Mouse (Mus musculus) G1E (cell line): ENCODE results near the gene Mapt. TPM values are rescaled to one million over a fixed set of nuclear protein-coding genes. Genes with fewer than 3 reads are reported as not detected.
A peak's percentile ranks its signal among the peaks of the same experiment; 100 is the strongest.

Experiments used
- ATAC-seq: 2 replicates; pipeline ENCODE4 v1.8.0; 2016; ENCODE audit warnings: mild to moderate bottlenecking; ENCODE audit not compliant: insufficient number of reproducible peaks, poor library complexity, low FRiP score, severe bottlenecking; ENCODE audit errors: extremely low read depth
- DNase-seq: peaks from one replicate; pipeline ENCODE4 v3.0.0; 2012; ENCODE audit warnings: low spot score
- H3K27me3 ChIP-seq: 2 replicates; pipeline ENCODE4 v1.6.1; 2012; ENCODE audit warnings: mild to moderate bottlenecking, low read length, inconsistent platforms; ENCODE audit not compliant: insufficient read depth
- H3K36me3 ChIP-seq: replicated peaks from 2 replicates; pipeline ENCODE3; 2012; ENCODE audit warnings: mild to moderate bottlenecking, inconsistent platforms
- H3K4me1 ChIP-seq: 2 replicates; pipeline ENCODE4 v1.6.1; 2012; ENCODE audit warnings: low read depth, low read length, inconsistent platforms, mixed read lengths; ENCODE audit not compliant: insufficient read depth
- H3K4me3 ChIP-seq: 2 replicates; pipeline ENCODE4 v1.5.1; 2012; ENCODE audit warnings: low read depth, mild to moderate bottlenecking, inconsistent platforms, low read length, moderate library complexity, mixed read lengths
- H3K9me3 ChIP-seq: replicated peaks from 2 replicates; pipeline ENCODE4 v1.6.1; 2012; ENCODE audit warnings: inconsistent platforms
- CTCF ChIP-seq: IDR thresholded peaks from 2 replicates; pipeline ENCODE4 v1.5.1; 2012; ENCODE audit warnings: low read depth, low read length, inconsistent platforms, mixed read lengths
- GATA1 ChIP-seq: IDR thresholded peaks from 2 replicates; pipeline ENCODE4 v1.6.1; 2012; ENCODE audit warnings: borderline replicate concordance, low read length, inconsistent platforms, mixed read lengths
- GATA2 ChIP-seq: IDR thresholded peaks from 2 replicates; pipeline ENCODE4 v1.6.1; 2012; ENCODE audit warnings: low read depth, low read length, inconsistent platforms, borderline replicate concordance
- POLR2AphosphoS5 ChIP-seq: IDR thresholded peaks from 2 replicates; pipeline ENCODE4 v1.6.1; 2012; ENCODE audit warnings: low read depth, low read length, inconsistent platforms; ENCODE audit not compliant: insufficient replicate concordance
- TAL1 ChIP-seq: conservative IDR thresholded peaks from 2 replicates; pipeline ENCODE4 v1.6.1; 2012; ENCODE audit warnings: low read depth, low read length, inconsistent platforms, mixed read lengths
- polyA plus RNA-seq: library from polyadenylated mRNA; stranded (reverse); fragments of >175 nt; gene quantifications from 2 replicates; pipeline ENCODE4 v1.2.3, GENCODE M21; 2012
- total RNA-seq, 2 experiments: library from RNA; stranded (forward) in 1 of 2; stranded (reverse) in 1 of 2; fragments of 200-1000 nt in 1 of 2; fragments of >200 nt in 1 of 2; fragmentation: Nextera tagmentation in 1 of 2; gene quantifications; 2 replicates each; pipeline ENCODE4 v1.2.3; 2014 to 2017

Mapt gene
- total and polyA plus RNA-seq, 3 experiments = 1.2 to 7.6 (median 5.0) TPM

DNA sequence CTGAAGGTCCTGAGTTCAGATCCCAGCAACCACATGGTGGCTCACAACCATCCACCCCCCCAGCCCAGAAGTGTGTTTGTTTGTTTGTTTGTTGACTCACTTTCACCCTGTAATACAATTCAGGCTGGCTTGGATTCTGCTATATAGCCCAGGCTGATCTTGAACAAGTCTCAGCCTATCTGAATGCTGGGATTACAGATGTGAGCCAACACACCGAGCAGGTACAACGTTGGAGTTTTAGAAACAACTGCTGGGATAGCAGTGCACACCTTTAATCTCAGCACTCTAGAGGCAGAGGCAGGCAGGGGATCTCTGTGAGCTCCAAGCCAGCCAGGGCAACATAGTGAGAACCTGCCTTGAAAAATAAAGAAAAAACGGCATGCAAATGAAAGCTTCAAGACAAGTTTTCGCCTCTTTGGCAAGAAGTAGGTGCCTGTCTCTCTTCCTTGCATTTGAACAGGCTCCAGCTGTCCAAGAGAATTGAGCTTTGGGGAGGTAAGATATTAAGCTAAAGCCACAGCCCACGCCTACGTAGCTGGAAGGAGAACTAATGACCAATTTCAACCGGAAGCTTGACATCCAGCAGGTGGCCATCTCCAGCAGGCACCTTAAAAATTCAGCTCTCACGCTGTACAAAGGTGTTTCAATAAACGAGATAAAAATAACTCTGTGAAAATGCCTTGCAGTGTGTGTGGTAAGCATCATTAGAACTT, 968 bp upstream of the Mapt start:
- DNase-seq = no peak
- H3K36me3 ChIP-seq = no peaks in the 10 kb centered on the region
- H3K9me3 ChIP-seq = peaks cover 10% of the 10 kb centered on the region
- peaks cover 13% of the 10 kb centered on the region for H3K4me1 ChIP-seq
- TF ChIP-seq CTCF = no peak
- TF ChIP-seq TAL1 = no peak
- no peak for TF ChIP-seq GATA2
- no peak for TF ChIP-seq POLR2AphosphoS5
- no peak for TF ChIP-seq GATA1
- H3K27me3 ChIP-seq = peaks cover 43% of the 10 kb centered on the region
- ATAC-seq = no peak
- no peak overlapping the region for H3K4me3 ChIP-seq

DNA sequence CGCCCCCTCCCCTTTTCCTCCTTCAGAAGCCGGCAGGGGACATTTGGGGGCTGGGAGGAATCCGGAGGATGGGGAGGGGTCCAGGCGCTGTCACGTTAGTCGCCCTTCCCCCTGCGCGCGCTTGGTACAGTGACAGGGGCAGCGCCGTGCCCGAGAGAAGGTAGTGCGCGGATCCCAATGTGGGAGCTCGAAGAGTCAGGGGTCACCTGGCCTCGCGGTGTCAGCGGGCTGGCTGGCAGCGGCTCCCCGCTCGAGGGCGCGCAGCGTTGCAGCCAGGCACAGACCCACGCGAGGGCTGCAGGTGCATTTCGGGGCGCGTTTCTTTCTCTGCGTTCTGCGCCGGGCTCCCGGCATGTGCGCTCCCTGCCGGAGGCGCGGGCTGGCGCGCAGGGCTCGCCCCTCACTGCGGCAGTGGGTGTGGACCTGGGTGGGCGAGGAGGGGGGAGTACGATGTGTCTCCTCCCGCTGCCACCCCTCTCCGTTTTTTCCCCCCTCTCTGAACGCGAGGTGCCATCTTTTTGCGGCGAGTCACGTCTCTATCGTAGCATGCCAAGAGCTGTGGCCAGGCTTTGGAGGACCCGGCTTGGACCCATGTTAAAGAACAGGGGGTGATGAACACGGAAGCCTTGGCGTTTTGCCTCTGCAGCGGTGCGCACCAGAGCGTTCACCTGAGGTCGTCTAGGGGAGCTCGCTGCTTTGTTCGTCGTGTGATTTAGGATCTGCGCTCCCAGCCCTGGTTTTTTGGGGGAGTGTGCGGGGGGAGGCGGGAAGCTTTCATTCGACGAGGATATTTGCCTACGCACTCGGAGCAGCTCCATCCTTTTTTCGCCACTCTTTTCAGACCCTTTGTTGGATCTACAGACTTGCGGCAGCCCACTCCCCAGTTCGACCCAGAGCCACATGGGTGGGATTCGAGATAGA, 1.2 kb downstream of the Mapt start:
- Histone ChIP-seq H3K4me3 (peak overlapping the region; percentile 20; the same call in 1 of the 2 replicates), H3K9me3 (peaks cover 10% of the 10 kb centered on the region), H3K36me3 (no peaks in the 10 kb centered on the region), H3K4me1 (peaks cover 13% of the 10 kb centered on the region), H3K27me3 (peaks cover 52% of the 10 kb centered on the region)
- no peak for ATAC-seq
- no peak for DNase-seq
- no peak for TF ChIP-seq GATA1
- TF ChIP-seq TAL1 = no peak
- TF ChIP-seq GATA2 = no peak
- no peak for TF ChIP-seq POLR2AphosphoS5
- no peak for TF ChIP-seq CTCF

DNA sequence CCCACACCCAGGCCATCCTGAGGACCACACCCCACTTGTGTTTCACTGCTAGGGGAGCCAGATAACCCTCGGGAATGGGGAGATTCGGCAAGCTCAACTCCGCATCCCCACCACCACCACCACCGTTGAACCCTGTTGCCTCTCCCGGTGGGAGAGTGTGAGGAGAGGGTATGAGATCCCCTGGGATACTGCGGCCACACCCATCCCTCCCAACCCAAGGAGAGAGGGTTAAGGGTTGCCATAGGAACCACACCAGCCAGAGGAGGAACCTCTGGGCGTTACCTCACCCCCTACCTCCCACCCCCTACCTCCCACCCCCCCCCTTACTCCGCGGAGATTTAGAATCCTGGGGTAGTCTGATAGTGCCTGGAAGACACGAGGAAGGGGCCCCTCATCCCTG, 1.9 kb downstream of the Mapt start:
- Histone ChIP-seq H3K9me3 (peaks cover 10% of the 10 kb centered on the region), H3K36me3 (no peaks in the 10 kb centered on the region), H3K4me1 (peaks cover 13% of the 10 kb centered on the region), H3K27me3 (peaks cover 53% of the 10 kb centered on the region), H3K4me3 (no peak overlapping the region)
- DNase-seq (no peak), ATAC-seq (no peak)
- no peak for TF ChIP-seq POLR2AphosphoS5
- TF ChIP-seq GATA2 = no peak
- no peak for TF ChIP-seq CTCF
- no peak for TF ChIP-seq TAL1
- no peak for TF ChIP-seq GATA1

DNA sequence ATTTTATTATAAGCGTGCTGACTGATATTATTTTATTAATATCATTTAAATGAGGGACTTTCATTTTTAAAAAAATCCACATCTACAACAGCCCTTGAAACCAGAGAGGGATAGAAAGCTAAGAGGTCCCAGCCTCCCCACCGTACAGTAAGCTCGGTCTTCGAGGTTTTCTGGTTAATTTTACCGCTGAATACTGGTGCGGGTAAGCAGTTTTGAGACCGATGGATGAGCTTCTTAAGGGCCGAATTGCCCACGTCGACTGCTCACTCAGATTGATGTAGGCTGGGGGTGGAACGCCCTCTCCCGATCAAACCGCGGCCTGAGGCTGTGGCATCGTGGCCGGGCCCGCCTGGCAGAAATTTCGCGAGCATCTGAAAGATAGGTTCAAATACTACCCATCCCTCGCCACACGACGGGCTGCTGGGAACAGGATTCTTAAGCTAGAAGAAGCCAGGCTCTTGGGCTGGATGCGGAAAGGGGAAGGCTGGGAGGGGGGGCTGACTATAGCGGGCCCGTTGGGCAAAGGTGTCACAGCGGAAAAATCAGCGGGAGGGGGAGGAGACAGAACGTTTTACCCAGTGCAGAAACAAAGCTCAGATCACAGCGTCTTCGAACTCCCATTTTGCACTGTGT, 2.5 kb downstream of the Mapt start:
- H3K4me3 ChIP-seq = no peak overlapping the region
- no peak for TF ChIP-seq POLR2AphosphoS5
- TF ChIP-seq GATA2 = no peak
- no peak for TF ChIP-seq TAL1
- no peak for TF ChIP-seq CTCF
- no peak for TF ChIP-seq GATA1
- H3K27me3 ChIP-seq = peaks cover 50% of the 10 kb centered on the region
- ATAC-seq (no peak), DNase-seq (no peak)
- peaks cover 10% of the 10 kb centered on the region for H3K9me3 ChIP-seq
- H3K36me3 ChIP-seq = no peaks in the 10 kb centered on the region
- H3K4me1 ChIP-seq = peaks cover 13% of the 10 kb centered on the region

DNA sequence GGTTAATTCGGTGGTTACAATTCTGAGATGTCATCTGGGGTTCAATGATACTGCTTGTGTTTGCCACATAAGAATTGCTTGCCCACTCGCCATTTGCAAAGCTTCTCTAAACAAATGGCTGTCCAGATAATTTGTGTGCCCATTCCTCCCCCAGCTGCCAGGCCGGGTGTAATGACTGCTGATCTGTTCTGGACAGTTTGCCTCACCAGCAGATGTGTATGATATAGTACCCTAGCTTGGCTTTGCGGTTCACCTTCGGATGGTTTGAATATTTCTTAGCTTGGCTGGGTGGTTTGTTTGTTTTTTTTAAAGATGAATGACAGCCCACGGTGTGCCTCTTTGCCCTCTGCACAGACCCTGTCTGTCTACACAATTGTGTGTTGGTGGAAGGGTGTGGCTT, 3.5 kb downstream of the Mapt start:
- H3K36me3 ChIP-seq = no peaks in the 10 kb centered on the region
- H3K9me3 ChIP-seq = peaks cover 10% of the 10 kb centered on the region
- DNase-seq (no peak), ATAC-seq (no peak)
- TF ChIP-seq TAL1 = no peak
- no peak for TF ChIP-seq GATA2
- no peak for TF ChIP-seq GATA1
- TF ChIP-seq CTCF = no peak
- no peak for TF ChIP-seq POLR2AphosphoS5
- peaks cover 13% of the 10 kb centered on the region for H3K4me1 ChIP-seq
- peaks cover 46% of the 10 kb centered on the region for H3K27me3 ChIP-seq
- H3K4me3 ChIP-seq = no peak overlapping the region

DNA sequence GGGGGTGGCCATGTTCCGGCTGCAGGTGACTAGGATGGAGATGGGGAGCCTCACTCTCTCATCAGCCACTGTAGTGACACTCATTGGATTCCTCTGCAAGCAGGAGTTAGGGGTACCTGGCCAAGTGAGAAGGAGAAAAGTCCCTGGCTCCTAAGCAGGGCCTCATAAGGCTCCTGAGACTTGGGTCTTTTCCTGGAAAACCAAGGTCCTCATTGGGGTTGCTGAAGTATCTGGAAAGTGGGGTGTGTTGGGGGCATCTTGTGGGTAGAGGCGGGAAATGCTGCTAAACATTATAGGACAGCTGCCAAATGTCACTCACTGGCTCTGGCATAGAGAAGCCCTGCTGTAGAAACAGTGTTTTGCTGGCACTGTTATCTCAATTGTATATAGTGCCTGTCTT, 4.7 kb downstream of the Mapt start:
- TF ChIP-seq CTCF (no peak), GATA1 (no peak), POLR2AphosphoS5 (no peak), GATA2 (no peak), TAL1 (no peak)

More for the DNA sequence above, 4.7 kb downstream of the Mapt start:
- H3K9me3 ChIP-seq = peaks cover 10% of the 10 kb centered on the region
- peaks cover 11% of the 10 kb centered on the region for H3K4me1 ChIP-seq
- H3K4me3 ChIP-seq = no peak overlapping the region
- DNase-seq (no peak), ATAC-seq (no peak)
- peaks cover 41% of the 10 kb centered on the region for H3K27me3 ChIP-seq
- H3K36me3 ChIP-seq = no peaks in the 10 kb centered on the region
